In genomic region chr9:107901627-107901914, GRCm38 (mm10) we compare ENCODE assay signal across 10 mouse cellular contexts. TPM values are rescaled to one million over a fixed set of nuclear protein-coding genes. Genes with fewer than 3 reads are reported as not detected.
DNase-seq lines count a peak whose midpoint lies in the region; ATAC-seq and TF ChIP-seq lines count a peak whose summit lies in the region.
"Had no signal": no experiment of that assay in that cellular context is flagged by ENCODE, and none has a peak within 500 bp of the region (broad histone marks: within the 10 kb centered on the region; RNA-seq: fewer than 3 reads in every experiment).

No protein-coding gene starts in this region.

- H3K27ac ChIP-seq in heart, adult 2 months, result no peak overlapping the region
- no peak overlapping the region for H3K27ac ChIP-seq in ES-Bruce4 (ENCODE audit: insufficient read depth, low read length)
- no peak overlapping the region for H3K27ac ChIP-seq in hindbrain, embryonic 12.5 days
- H3K27ac ChIP-seq in liver, postnatal 0 days (ENCODE audit: low read depth), result no peak overlapping the region

- H3K36me3 ChIP-seq in heart, adult 2 months (ENCODE audit: control insufficient read depth, insufficient read depth, low read length), result no peaks in the 10 kb centered on the region
- H3K36me3 ChIP-seq in ES-Bruce4 (ENCODE audit: control insufficient read depth, insufficient read depth, low read length, poor library complexity, severe bottlenecking), result no peaks in the 10 kb centered on the region
- H3K36me3 ChIP-seq in hindbrain, embryonic 12.5 days, result peaks cover 24% of the 10 kb centered on the region; the same call in 1 of the 2 replicates
- peaks cover 13% of the 10 kb centered on the region for H3K36me3 ChIP-seq in liver, postnatal 0 days (replicated peaks; ENCODE audit: insufficient read depth, low read length)

- DNase-seq in heart, adult 11 months, result peak; percentile 90
- no peak for DNase-seq in heart, adult 2 months
- no peak for DNase-seq in liver, postnatal 0 days
- no peak for DNase-seq in right cerebral cortex, postnatal 10 days (ENCODE audit: low spot score in 2 of 2)
- DNase-seq in spleen, adult 12 weeks (ENCODE audit: low spot score), result no peak
- DNase-seq in gastrocnemius, adult 18-20 months (ENCODE audit: low spot score), result no peak

- H3K4me3 ChIP-seq in heart, adult 2 months, result no peak overlapping the region
- peak overlapping the region; percentile 71 for H3K4me3 ChIP-seq in ES-Bruce4 (ENCODE audit: low read depth, low read length)
- H3K4me3 ChIP-seq in hindbrain, embryonic 12.5 days, result peak overlapping the region; percentile 29
- no peak overlapping the region for H3K4me3 ChIP-seq in liver, postnatal 0 days (ENCODE audit: low read depth, low read length)

- no peaks in the 10 kb centered on the region for H3K79me2 ChIP-seq in heart, adult 2 months (replicated peaks; ENCODE audit: control insufficient read depth, insufficient read depth, low read length)

- H3K9ac ChIP-seq in heart, adult 2 months (ENCODE audit: low read depth, low read length), result no peak overlapping the region
- no peak overlapping the region for H3K9ac ChIP-seq in ES-Bruce4 (ENCODE audit: low read depth, poor library complexity, severe bottlenecking)
- H3K9ac ChIP-seq in hindbrain, embryonic 12.5 days, result 0 out of 2 replicates have a peak overlapping the region, but pooled peaks have one; percentile 49
- no peak overlapping the region for H3K9ac ChIP-seq in liver, postnatal 0 days (replicated peaks)

- H3K4me2 ChIP-seq in hindbrain, embryonic 12.5 days (replicated peaks), result peak overlapping the region; percentile 60
- H3K4me2 ChIP-seq in liver, postnatal 0 days (ENCODE audit: low read depth, low read length), result peak overlapping the region; percentile 56

- H3K27me3 ChIP-seq in heart, adult 2 months (ENCODE audit: control insufficient read depth, insufficient read depth, low read length), result no peaks in the 10 kb centered on the region
- no peaks in the 10 kb centered on the region for H3K27me3 ChIP-seq in ES-Bruce4 (ENCODE audit: control insufficient read depth, insufficient read depth, low read length, poor library complexity, severe bottlenecking)
- peaks cover 44% of the 10 kb centered on the region for H3K27me3 ChIP-seq in hindbrain, embryonic 12.5 days
- no peaks in the 10 kb centered on the region for H3K27me3 ChIP-seq in liver, postnatal 0 days (ENCODE audit: insufficient read depth, low read length)

- H3K4me1 ChIP-seq in heart, adult 2 months (ENCODE audit: control insufficient read depth, insufficient read depth, low read length), result peaks cover 4% of the 10 kb centered on the region
- peaks cover 3% of the 10 kb centered on the region for H3K4me1 ChIP-seq in ES-Bruce4 (ENCODE audit: control insufficient read depth, insufficient read depth, low read length)
- H3K4me1 ChIP-seq in hindbrain, embryonic 12.5 days, result peaks cover 18% of the 10 kb centered on the region
- peaks cover 6% of the 10 kb centered on the region for H3K4me1 ChIP-seq in liver, postnatal 0 days (ENCODE audit: insufficient read depth)

- no peaks in the 10 kb centered on the region for H3K9me3 ChIP-seq in ES-Bruce4 (replicated peaks; ENCODE audit: control insufficient read depth, insufficient read depth, low read length, poor library complexity, severe bottlenecking)
- no peaks in the 10 kb centered on the region for H3K9me3 ChIP-seq in hindbrain, embryonic 12.5 days (replicated peaks)
- H3K9me3 ChIP-seq in liver, postnatal 0 days (ENCODE audit: low read length), result no peaks in the 10 kb centered on the region

- TF ChIP-seq EP300 in heart, adult 2 months (IDR thresholded peaks at IDR 0.05; ENCODE audit: insufficient read depth, low read depth, low read length), result no peak
- TF ChIP-seq EP300 in ES-Bruce4 (IDR thresholded peaks at IDR 0.05; ENCODE audit: insufficient read depth, low read depth, low read length), result no peak
- TF ChIP-seq EP300 in liver, postnatal 0 days (IDR thresholded peaks at IDR 0.05; ENCODE audit: low read depth), result no peak

- ATAC-seq in hindbrain, embryonic 12.5 days (ENCODE audit: low FRiP score), result no peak
- ATAC-seq in liver, postnatal 0 days, result no peak

- no peak for TF ChIP-seq POLR2A in heart, adult 2 months (IDR thresholded peaks at IDR 0.05; ENCODE audit: insufficient read depth, low read depth, low read length)
- TF ChIP-seq POLR2A in ES-Bruce4 (IDR thresholded peaks at IDR 0.05; ENCODE audit: insufficient read depth, low read length), result no peak

- intact Hi-C loops in heart, adult 2 months (cut with DNase I), result loop anchor here (5.0 kb wide), 1 partner anchor 151 kb away; the partner anchor contains the start of gene Amigo3

- WGBS in heart, adult 2 months, result 72% methylated on average over 17 of the region's 17 CpGs
- WGBS in hindbrain, embryonic 12.5 days, result 8% methylated on average over 17 of the region's 17 CpGs
- 47% methylated on average over 17 of the region's 17 CpGs for WGBS in liver, postnatal 0 days (ENCODE audit: insufficient replicate concordance)

- no peak for TF ChIP-seq CTCF in heart, adult 2 months (IDR thresholded peaks at IDR 0.05)
- TF ChIP-seq CTCF in ES-Bruce4 (IDR thresholded peaks at IDR 0.05; ENCODE audit: low read depth, low read length), result peak; percentile 5
- no peak for TF ChIP-seq CTCF in liver, postnatal 0 days (IDR thresholded peaks at IDR 0.05; ENCODE audit: low read depth)

RNA-seq across cellular contexts. Expression of gene Mst1r, which starts 5.1 kb away (rescaled TPM):
- total RNA-seq in heart, adult 2 months (2021), result 1 to 10 TPM; 3.1 to 3.3 TPM
- 11.3 and 12.5 TPM in 2 replicates for polyA plus RNA-seq in heart, adult 2 months (2012; rRNA removed)
- 0.16 and 0.61 TPM in 2 replicates for polyA plus RNA-seq in ES-Bruce4 (2011; ENCODE audit: insufficient read depth, insufficient read length, low read depth, missing spikeins)
- 2.0 and 2.3 TPM in 2 replicates for polyA plus RNA-seq in hindbrain, embryonic 12.5 days (2016; fragmentation: Nextera tagmentation; extraction: Ambion mirVana)
- polyA plus RNA-seq in liver, postnatal 0 days (2015; fragmentation: Nextera tagmentation; extraction: Ambion mirVana), result 0.37 and 0.38 TPM in 2 replicates
- under 1 TPM; 0.39 to 0.52 TPM for total RNA-seq in gastrocnemius, adult 18-20 months (2021)
- total RNA-seq: hematopoietic stem cell, adult 5-6 weeks had no signal

RNA-seq across cellular contexts. Expression of gene Mon1a, which starts 13.6 kb away (rescaled TPM):
- 10 to 100 TPM; 11.0 to 11.2 TPM for total RNA-seq in heart, adult 2 months (2021)
- 15.1 and 16.0 TPM in 2 replicates for polyA plus RNA-seq in heart, adult 2 months (2012; rRNA removed)
- polyA plus RNA-seq in ES-Bruce4 (2011; ENCODE audit: insufficient read depth, insufficient read length, low read depth, missing spikeins), result 3.0 and 4.2 TPM in 2 replicates
- 17.1 and 20.1 TPM in 2 replicates for polyA plus RNA-seq in hindbrain, embryonic 12.5 days (2016; fragmentation: Nextera tagmentation; extraction: Ambion mirVana)
- polyA plus RNA-seq in liver, postnatal 0 days (2015; fragmentation: Nextera tagmentation; extraction: Ambion mirVana), result 5.3 and 5.8 TPM in 2 replicates
- total RNA-seq in gastrocnemius, adult 18-20 months (2021), result 10 to 100 TPM; 10.8 to 11.1 TPM

RNA-seq across cellular contexts. Expression of gene Actl11, which starts 26.7 kb away (rescaled TPM):
- not detected for total RNA-seq in heart, adult 2 months (2021)
- 0.09 and 0.14 TPM in 2 replicates for polyA plus RNA-seq in heart, adult 2 months (2012; rRNA removed)
- polyA plus RNA-seq in ES-Bruce4 (2011; ENCODE audit: insufficient read depth, insufficient read length, low read depth, missing spikeins), result not detected in 2 replicates
- polyA plus RNA-seq in hindbrain, embryonic 12.5 days (2016; fragmentation: Nextera tagmentation; extraction: Ambion mirVana), result not detected in 2 replicates
- polyA plus RNA-seq in liver, postnatal 0 days (2015; fragmentation: Nextera tagmentation; extraction: Ambion mirVana), result not detected in 2 replicates
- total RNA-seq in gastrocnemius, adult 18-20 months (2021), result not detected
- total RNA-seq: hematopoietic stem cell, adult 5-6 weeks; liver, adult 2 months had no signal
- polyA plus RNA-seq: liver, adult 2 months had no signal

RNA-seq across cellular contexts. Expression of gene Rbm6, which starts 28.5 kb away (rescaled TPM):
- 10 to 100 TPM; 29.8 to 31.2 TPM for total RNA-seq in heart, adult 2 months (2021)
- polyA plus RNA-seq in heart, adult 2 months (2012; rRNA removed), result 8.3 and 18.1 TPM in 2 replicates
- 115 and 130 TPM in 2 replicates for polyA plus RNA-seq in ES-Bruce4 (2011; ENCODE audit: insufficient read depth, insufficient read length, low read depth, missing spikeins)
- 125 and 135 TPM in 2 replicates for polyA plus RNA-seq in hindbrain, embryonic 12.5 days (2016; fragmentation: Nextera tagmentation; extraction: Ambion mirVana)
- polyA plus RNA-seq in liver, postnatal 0 days (2015; fragmentation: Nextera tagmentation; extraction: Ambion mirVana), result 14.3 and 17.0 TPM in 2 replicates
- total RNA-seq in gastrocnemius, adult 18-20 months (2021), result 10 to 100 TPM; 16.6 to 18.3 TPM

RNA-seq across cellular contexts. Expression of gene Camkv, which starts 33.9 kb away (rescaled TPM):
- not detected for total RNA-seq in heart, adult 2 months (2021)
- polyA plus RNA-seq in heart, adult 2 months (2012; rRNA removed), result 0.02 and 0.06 TPM in 2 replicates
- 4.0 and 5.6 TPM in 2 replicates for polyA plus RNA-seq in ES-Bruce4 (2011; ENCODE audit: insufficient read depth, insufficient read length, low read depth, missing spikeins)
- polyA plus RNA-seq in hindbrain, embryonic 12.5 days (2016; fragmentation: Nextera tagmentation; extraction: Ambion mirVana), result 7.3 and 7.9 TPM in 2 replicates
- polyA plus RNA-seq in liver, postnatal 0 days (2015; fragmentation: Nextera tagmentation; extraction: Ambion mirVana), result 0.04 and 0.09 TPM in 2 replicates
- under 1 TPM; 0.26 to 0.34 TPM for total RNA-seq in gastrocnemius, adult 18-20 months (2021)
- total RNA-seq: liver, adult 2 months had no signal
- polyA plus RNA-seq: liver, adult 2 months had no signal

Comparison
In these comparisons a context has a peak if more than half of its experiments do, and no peak if none do; other contexts are left out.
1. H3K4me3 ChIP-seq: peak in ES-Bruce4 (single experiment) and hindbrain, embryonic 12.5 days (single experiment); none in heart, adult 2 months (single experiment) and liver, postnatal 0 days (single experiment).